Mouse (Mus musculus): ENCODE measurements around the gene Cdkn1c. TPM values are rescaled to one million over a fixed set of nuclear protein-coding genes. Genes with fewer than 3 reads are reported as not detected.

The Cdkn1c gene
- polyA plus RNA-seq, 1 experiment from 2014 or later = 165 TPM

- H3K4me2 ChIP-seq (ENCODE audit: low read length) = peak overlapping the region; percentile 18; the same call in 1 of the 2 replicates
- no peak overlapping the region for H3K27ac ChIP-seq (ENCODE audit: low read depth, low read length)
- no peaks in the 10 kb centered on the region; the same call in 1 of the 2 replicates for H3K4me1 ChIP-seq (ENCODE audit: control insufficient read depth, insufficient read depth, low read depth, low read length)
- peaks cover 20% of the 10 kb centered on the region for H3K9me3 ChIP-seq (ENCODE audit: control insufficient read depth, low read length)
- H3K36me3 ChIP-seq (ENCODE audit: control insufficient read depth, insufficient read depth, low read length) = no peaks in the 10 kb centered on the region
- no peaks in the 10 kb centered on the region for H3K27me3 ChIP-seq (replicated peaks; ENCODE audit: control insufficient read depth, insufficient read depth, low read length)
- peak; percentile 24; the same call in 1 of the 2 replicates for ATAC-seq
- WGBS = 34% methylated on average over 11 of the region's 11 CpGs
- no peak overlapping the region for H3K9ac ChIP-seq (ENCODE audit: low read depth, low read length)
- H3K4me3 ChIP-seq (ENCODE audit: low read length) = no peak overlapping the region
These were observed 3.1 kb upstream of the Cdkn1c start for GRCm38 (mm10) chr7:143463865-143464415.

DNA sequence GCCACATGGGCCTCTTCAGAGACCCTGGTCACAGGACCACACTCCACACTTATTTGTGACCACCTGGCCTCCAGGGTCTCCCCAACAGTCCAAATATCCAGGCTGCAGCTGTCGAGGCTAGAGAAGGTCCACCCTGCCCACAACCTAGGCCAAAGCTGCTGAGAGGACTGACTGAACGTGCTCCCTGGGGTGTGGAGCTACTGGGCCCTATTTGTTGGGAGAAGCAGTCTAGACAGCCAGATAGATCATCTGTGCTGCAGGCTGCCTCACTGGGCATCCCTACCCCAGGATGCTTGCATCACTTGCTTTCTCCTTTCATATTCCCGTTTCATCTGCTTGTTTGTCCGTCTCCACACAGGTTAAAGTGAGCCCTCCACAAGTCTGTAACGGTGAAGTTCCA is 1.7 kb upstream of the Cdkn1c start:
- Histone ChIP-seq H3K27ac (ENCODE audit: low read depth, low read length) (no peak overlapping the region), H3K4me3 (ENCODE audit: low read length) (no peak overlapping the region), H3K4me1 (ENCODE audit: control insufficient read depth, insufficient read depth, low read depth, low read length) (no peaks in the 10 kb centered on the region; the same call in 1 of the 2 replicates), H3K9me3 (ENCODE audit: control insufficient read depth, low read length) (peaks cover 20% of the 10 kb centered on the region), H3K9ac (ENCODE audit: low read depth, low read length) (no peak overlapping the region), H3K27me3 (replicated peaks; ENCODE audit: control insufficient read depth, insufficient read depth, low read length) (no peaks in the 10 kb centered on the region), H3K36me3 (ENCODE audit: control insufficient read depth, insufficient read depth, low read length) (no peaks in the 10 kb centered on the region), H3K4me2 (ENCODE audit: low read length) (no peak overlapping the region)
- WGBS = 81% methylated on average over 5 of the region's 5 CpGs
- ATAC-seq = no peak

GRCm38 (mm10) chr7:143461920-143462319 is 1.1 kb upstream of the Cdkn1c start:
- no peak overlapping the region for H3K4me3 ChIP-seq (ENCODE audit: low read length)
- ATAC-seq = no peak
- no peaks in the 10 kb centered on the region for H3K27me3 ChIP-seq (replicated peaks; ENCODE audit: control insufficient read depth, insufficient read depth, low read length)
- no peaks in the 10 kb centered on the region for H3K36me3 ChIP-seq (ENCODE audit: control insufficient read depth, insufficient read depth, low read length)
- WGBS = 53% methylated on average over 10 of the region's 11 CpGs
- no peak overlapping the region for H3K4me2 ChIP-seq (ENCODE audit: low read length)
- no peaks in the 10 kb centered on the region; the same call in 1 of the 2 replicates for H3K4me1 ChIP-seq (ENCODE audit: control insufficient read depth, insufficient read depth, low read depth, low read length)
- H3K27ac ChIP-seq (ENCODE audit: low read depth, low read length) = no peak overlapping the region
- H3K9ac ChIP-seq (ENCODE audit: low read depth, low read length) = no peak overlapping the region
- H3K9me3 ChIP-seq (ENCODE audit: control insufficient read depth, low read length) = peaks cover 20% of the 10 kb centered on the region

DNA sequence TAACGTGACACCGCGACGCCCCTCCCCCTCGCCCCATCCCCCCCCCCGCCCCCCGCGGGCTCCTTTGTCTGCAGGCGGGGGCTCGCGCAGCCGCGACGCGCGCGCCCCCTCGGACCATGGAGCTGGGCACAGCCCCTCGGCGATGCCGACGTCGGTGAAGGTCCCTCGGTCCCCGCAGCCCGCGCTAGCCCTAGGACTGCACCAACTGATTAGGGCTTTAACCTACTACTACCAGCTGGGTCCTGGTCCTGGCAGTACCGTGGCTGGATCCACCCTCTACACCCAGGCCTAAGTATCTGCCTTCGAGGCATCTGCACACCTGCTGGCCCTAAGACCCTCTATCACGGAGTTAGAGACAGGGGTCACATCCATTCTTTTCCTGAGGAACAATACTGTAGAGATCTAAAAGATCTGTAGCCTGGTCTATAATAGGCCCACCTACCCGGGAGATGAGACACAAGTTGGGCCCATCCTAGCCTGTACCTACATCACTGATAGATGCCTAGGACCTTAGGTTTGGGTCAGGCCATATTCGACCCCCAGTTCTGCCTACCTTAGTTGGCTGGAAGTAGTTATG is 532 bp upstream of the Cdkn1c start:
- H3K4me1 ChIP-seq (ENCODE audit: control insufficient read depth, insufficient read depth, low read depth, low read length) = no peaks in the 10 kb centered on the region; the same call in 1 of the 2 replicates
- 43% methylated on average over 22 of the region's 32 CpGs for WGBS
- no peak overlapping the region for H3K27ac ChIP-seq (ENCODE audit: low read depth, low read length)
- no peaks in the 10 kb centered on the region for H3K27me3 ChIP-seq (replicated peaks; ENCODE audit: control insufficient read depth, insufficient read depth, low read length)
- peak; percentile 46 for ATAC-seq
- peak overlapping the region; percentile 51 for H3K4me3 ChIP-seq (ENCODE audit: low read length)
- peak overlapping the region; percentile 57 for H3K4me2 ChIP-seq (ENCODE audit: low read length)
- H3K9me3 ChIP-seq (ENCODE audit: control insufficient read depth, low read length) = peaks cover 20% of the 10 kb centered on the region
- H3K9ac ChIP-seq (ENCODE audit: low read depth, low read length) = peak overlapping the region; percentile 12; the same call in 1 of the 2 replicates
- no peaks in the 10 kb centered on the region for H3K36me3 ChIP-seq (ENCODE audit: control insufficient read depth, insufficient read depth, low read length)

GRCm38 (mm10) chr7:143460217-143460834 is 524 bp downstream of the Cdkn1c start:
- Histone ChIP-seq H3K4me3 (ENCODE audit: low read length) (peak overlapping the region; percentile 51), H3K4me1 (ENCODE audit: control insufficient read depth, insufficient read depth, low read depth, low read length) (no peaks in the 10 kb centered on the region; the same call in 1 of the 2 replicates), H3K9me3 (ENCODE audit: control insufficient read depth, low read length) (peaks cover 20% of the 10 kb centered on the region), H3K9ac (ENCODE audit: low read depth, low read length) (peak overlapping the region; percentile 67), H3K27ac (ENCODE audit: low read depth, low read length) (0 out of 2 replicates have a peak overlapping the region, but pooled peaks have one; percentile 59), H3K27me3 (replicated peaks; ENCODE audit: control insufficient read depth, insufficient read depth, low read length) (no peaks in the 10 kb centered on the region), H3K36me3 (ENCODE audit: control insufficient read depth, insufficient read depth, low read length) (no peaks in the 10 kb centered on the region), H3K4me2 (ENCODE audit: low read length) (peak overlapping the region; percentile 57)
- ATAC-seq = no peak
- 42% methylated on average over 47 of the region's 60 CpGs for WGBS

- Histone ChIP-seq H3K27me3 (replicated peaks; ENCODE audit: control insufficient read depth, insufficient read depth, low read length) (no peaks in the 10 kb centered on the region), H3K27ac (ENCODE audit: low read depth, low read length) (peak overlapping the region; percentile 59), H3K4me2 (ENCODE audit: low read length) (peak overlapping the region; percentile 57), H3K9ac (ENCODE audit: low read depth, low read length) (peak overlapping the region; percentile 67), H3K4me3 (ENCODE audit: low read length) (peak overlapping the region; percentile 51), H3K4me1 (ENCODE audit: control insufficient read depth, insufficient read depth, low read depth, low read length) (no peaks in the 10 kb centered on the region), H3K36me3 (ENCODE audit: control insufficient read depth, insufficient read depth, low read length) (no peaks in the 10 kb centered on the region), H3K9me3 (ENCODE audit: control insufficient read depth, low read length) (peaks cover 20% of the 10 kb centered on the region)
- 22% methylated on average over 88 of the region's 100 CpGs for WGBS
- no peak for ATAC-seq
These were observed 1.3 kb downstream of the Cdkn1c start for GRCm38 (mm10) chr7:143459332-143460211.

DNA sequence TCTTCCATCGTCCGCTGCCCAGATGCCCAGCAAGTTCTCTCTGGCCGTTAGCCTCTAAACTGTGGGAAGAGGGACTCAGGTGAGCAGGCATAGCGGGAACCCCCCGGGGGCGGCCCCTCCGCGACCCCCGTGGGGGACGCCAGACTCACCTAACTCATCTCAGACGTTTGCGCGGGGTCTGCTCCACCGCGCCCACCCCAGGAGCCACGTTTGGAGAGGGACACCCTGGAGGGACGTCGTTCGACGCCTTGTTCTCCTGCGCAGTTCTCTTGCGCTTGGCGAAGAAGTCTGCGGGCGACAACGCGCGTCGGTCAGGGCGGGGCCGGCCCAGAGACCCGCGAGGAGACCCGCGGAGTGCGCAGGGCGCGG is 1.9 kb downstream of the Cdkn1c start:
- H3K9me3 ChIP-seq (ENCODE audit: control insufficient read depth, low read length) = peaks cover 20% of the 10 kb centered on the region
- H3K27ac ChIP-seq (ENCODE audit: low read depth, low read length) = no peak overlapping the region; the same call in 1 of the 2 replicates
- no peak for ATAC-seq
- peak overlapping the region; percentile 57 for H3K4me2 ChIP-seq (ENCODE audit: low read length)
- 30% methylated on average over 38 of the region's 38 CpGs for WGBS
- no peaks in the 10 kb centered on the region for H3K36me3 ChIP-seq (ENCODE audit: control insufficient read depth, insufficient read depth, low read length)
- no peaks in the 10 kb centered on the region for H3K27me3 ChIP-seq (replicated peaks; ENCODE audit: control insufficient read depth, insufficient read depth, low read length)
- no peaks in the 10 kb centered on the region for H3K4me1 ChIP-seq (ENCODE audit: control insufficient read depth, insufficient read depth, low read depth, low read length)
- H3K4me3 ChIP-seq (ENCODE audit: low read length) = peak overlapping the region; percentile 51
- peak overlapping the region; percentile 67 for H3K9ac ChIP-seq (ENCODE audit: low read depth, low read length)

- 72% methylated on average over 2 of the region's 2 CpGs for WGBS
- H3K4me3 ChIP-seq (ENCODE audit: low read length) = no peak overlapping the region
- no peaks in the 10 kb centered on the region for H3K9me3 ChIP-seq (ENCODE audit: control insufficient read depth, low read length)
- no peak overlapping the region for H3K27ac ChIP-seq (ENCODE audit: low read depth, low read length)
- H3K9ac ChIP-seq (ENCODE audit: low read depth, low read length) = no peak overlapping the region
- H3K36me3 ChIP-seq (ENCODE audit: control insufficient read depth, insufficient read depth, low read length) = no peaks in the 10 kb centered on the region
- no peak overlapping the region for H3K4me2 ChIP-seq (ENCODE audit: low read length)
- H3K27me3 ChIP-seq (replicated peaks; ENCODE audit: control insufficient read depth, insufficient read depth, low read length) = no peaks in the 10 kb centered on the region
- H3K4me1 ChIP-seq (ENCODE audit: control insufficient read depth, insufficient read depth, low read depth, low read length) = peaks cover 13% of the 10 kb centered on the region
- no peak; the same call in 1 of the 2 replicates for ATAC-seq
These were observed 13.7 kb downstream of the Cdkn1c start for GRCm38 (mm10) chr7:143447130-143447529.
